Mouse (Mus musculus) left cerebral cortex, postnatal 14 days (tissue): ENCODE data around the gene Muc1. TPM values are rescaled to one million over a fixed set of nuclear protein-coding genes. Genes with fewer than 3 reads are reported as not detected.

Experiments
- DNase-seq, 2 experiments: peaks; one replicate each; pipeline ENCODE4 v3.0.0; 2021 to 2022; ENCODE audit warnings: low spot score in 2 of 2, mixed read lengths in 1 of 2
- intact Hi-C: fragments of 180-260 bp; cut with DNase I; formaldehyde crosslinking; loops from one replicate; pipeline ENCODE4 v1.15.1; 2025
- total RNA-seq, 2 experiments: library from RNA; stranded (reverse); gene quantifications; 2 replicates each; pipeline ENCODE4 v1.2.3; 2021

Muc1 gene
- total RNA-seq, 2 experiments from 2014 or later, result 0.42 to 1.0 TPM

- no peak for DNase-seq
- intact Hi-C loops, result no loop called here
Measured at GRCm38 (mm10) chr3:89251365-89251895, 22.6 kb downstream of the Muc1 start.

- intact Hi-C loops, result no loop called here
- no peak for DNase-seq
Measured at GRCm38 (mm10) chr3:89254994-89255393, 26.1 kb downstream of the Muc1 start.

GRCm38 (mm10) chr3:89256177-89256576 is 27.3 kb downstream of the Muc1 start:
- DNase-seq, result no peak
- intact Hi-C loops, result no loop called here

- intact Hi-C loops, result no loop called here
- DNase-seq, result no peak
Measured at GRCm38 (mm10) chr3:89259076-89259475, 30.2 kb downstream of the Muc1 start, which contains the start of gene Dpm3. Gene Dpm3, plus strand, starts transcription at chr3:89259358.

GRCm38 (mm10) chr3:89260211-89260610 is 31.4 kb downstream of the Muc1 start:
- intact Hi-C loops, result no loop called here
- DNase-seq, result no peak

GRCm38 (mm10) chr3:89262417-89262816 is 33.6 kb downstream of the Muc1 start:
- intact Hi-C loops, result no loop called here
- no peak for DNase-seq

- intact Hi-C loops, result no loop called here
- peak; percentile 80 to 81 for DNase-seq
Measured at GRCm38 (mm10) chr3:89266439-89266893, 37.6 kb downstream of the Muc1 start.

- DNase-seq, result no peak
- intact Hi-C loops, result no loop called here
Measured at GRCm38 (mm10) chr3:89268916-89269315, 40.1 kb downstream of the Muc1 start.

- intact Hi-C loops, result no loop called here
- peak; percentile 71 to 83 for DNase-seq
Measured at GRCm38 (mm10) chr3:89270051-89270755, 41.3 kb downstream of the Muc1 start, which contains the start of gene Slc50a1. Gene Slc50a1, minus strand, starts transcription at chr3:89270570.

- peak; percentile 54 to 74 for DNase-seq
- intact Hi-C loops, result no loop called here
Measured at GRCm38 (mm10) chr3:89270891-89271290, 42.0 kb downstream of the Muc1 start.

GRCm38 (mm10) chr3:89271760-89272159 is 42.9 kb downstream of the Muc1 start:
- intact Hi-C loops, result no loop called here
- DNase-seq, result no peak

GRCm38 (mm10) chr3:89276061-89276460 is 47.2 kb downstream of the Muc1 start:
- intact Hi-C loops, result no loop called here
- DNase-seq, result no peak

GRCm38 (mm10) chr3:89277281-89278021 is 48.6 kb downstream of the Muc1 start:
- no peak for DNase-seq
- intact Hi-C loops, result no loop called here

- no peak for DNase-seq
- intact Hi-C loops, result no loop called here
Measured at GRCm38 (mm10) chr3:89278107-89278506, 49.2 kb downstream of the Muc1 start.

- no peak for DNase-seq
- intact Hi-C loops, result no loop called here
Measured at GRCm38 (mm10) chr3:89278643-89279042, 49.8 kb downstream of the Muc1 start.

- peak; percentile 70 to 77 for DNase-seq
- intact Hi-C loops, result no loop called here
Measured at GRCm38 (mm10) chr3:89279153-89279890, 50.5 kb downstream of the Muc1 start.

- intact Hi-C loops, result no loop called here
- DNase-seq, result peak in 1 of 2 experiments; percentile 65
Measured at GRCm38 (mm10) chr3:89280050-89280605, 51.3 kb downstream of the Muc1 start.

- peak in 1 of 2 experiments; percentile 42 for DNase-seq
- intact Hi-C loops, result no loop called here
Measured at GRCm38 (mm10) chr3:89280606-89281511, 52.0 kb downstream of the Muc1 start, which contains the start of gene Efna1. Gene Efna1, minus strand, starts transcription at chr3:89281142.
